Mouse (Mus musculus) gastrocnemius, postnatal 4 days (tissue): ENCODE measurements around the gene Hist2h2bb. TPM values are rescaled to one million over a fixed set of nuclear protein-coding genes. Genes with fewer than 3 reads are reported as not detected.
A peak's percentile ranks its signal among the peaks of the same experiment; 100 is the strongest.

ENCODE experiments used
- DNase-seq, 2 experiments: peaks; one replicate each; pipeline ENCODE4 v3.0.0; 2021 to 2022; ENCODE audit warnings: low spot score in 2 of 2, mixed read lengths in 2 of 2
- long read RNA-seq, 2 experiments: library from polyadenylated mRNA; stranded (forward); transcript quantifications; one replicate each; pipeline ENCODE4 v2.0.0; 2021
- total RNA-seq, 2 experiments: library from RNA; stranded (reverse); gene quantifications; 2 replicates each; pipeline ENCODE4 v1.2.3; 2021

The Hist2h2bb gene
- 100 to 1,000 TPM; 676 to 744 TPM for total RNA-seq
- long read RNA-seq, experiment 1, result 0 reads
- long read RNA-seq, experiment 2, result 0 reads

DNA sequence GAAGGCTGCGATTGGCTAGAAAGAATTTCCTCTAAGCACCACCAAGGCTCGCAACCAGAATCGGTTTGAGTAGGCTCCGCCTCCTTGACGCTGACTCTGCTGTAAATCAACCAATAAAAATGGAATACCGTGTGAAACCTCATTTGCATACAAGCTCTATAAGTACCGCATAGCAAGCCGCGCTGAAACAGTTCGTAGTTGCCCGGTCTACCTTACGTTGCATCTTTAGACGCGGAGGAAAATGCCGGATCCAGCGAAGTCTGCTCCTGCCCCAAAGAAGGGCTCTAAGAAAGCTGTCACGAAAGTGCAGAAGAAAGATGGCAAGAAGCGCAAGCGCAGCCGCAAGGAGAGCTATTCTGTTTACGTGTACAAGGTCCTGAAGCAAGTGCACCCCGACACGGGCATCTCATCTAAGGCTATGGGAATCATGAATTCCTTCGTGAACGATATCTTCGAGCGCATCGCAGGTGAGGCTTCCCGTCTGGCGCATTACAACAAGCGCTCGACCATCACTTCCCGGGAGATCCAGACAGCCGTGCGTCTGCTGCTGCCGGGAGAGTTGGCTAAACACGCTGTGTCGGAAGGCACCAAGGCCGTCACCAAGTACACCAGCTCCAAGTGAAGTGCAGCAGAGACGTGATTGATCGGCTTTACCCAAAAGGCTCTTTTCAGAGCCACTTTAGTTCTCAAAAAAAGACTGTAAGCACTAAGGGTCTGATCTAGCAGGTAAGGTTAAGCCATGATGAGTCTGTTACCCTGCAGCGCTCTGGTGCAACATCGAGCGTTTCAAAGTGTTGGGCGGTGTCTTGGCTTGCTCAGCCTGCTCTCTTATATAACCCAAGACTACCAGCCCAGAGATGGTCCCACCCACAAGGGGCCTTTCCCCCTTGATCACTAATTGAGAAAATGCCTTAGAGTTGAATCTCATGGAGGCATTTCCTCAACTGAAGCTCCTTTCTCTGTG lies at the start of gene Hist2h2bb:
TSS of gene Hist2h2bb (plus strand) at position 242 of the 964 bp plus-strand sequence.
- peak; percentile 47 to 82 for DNase-seq

DNA sequence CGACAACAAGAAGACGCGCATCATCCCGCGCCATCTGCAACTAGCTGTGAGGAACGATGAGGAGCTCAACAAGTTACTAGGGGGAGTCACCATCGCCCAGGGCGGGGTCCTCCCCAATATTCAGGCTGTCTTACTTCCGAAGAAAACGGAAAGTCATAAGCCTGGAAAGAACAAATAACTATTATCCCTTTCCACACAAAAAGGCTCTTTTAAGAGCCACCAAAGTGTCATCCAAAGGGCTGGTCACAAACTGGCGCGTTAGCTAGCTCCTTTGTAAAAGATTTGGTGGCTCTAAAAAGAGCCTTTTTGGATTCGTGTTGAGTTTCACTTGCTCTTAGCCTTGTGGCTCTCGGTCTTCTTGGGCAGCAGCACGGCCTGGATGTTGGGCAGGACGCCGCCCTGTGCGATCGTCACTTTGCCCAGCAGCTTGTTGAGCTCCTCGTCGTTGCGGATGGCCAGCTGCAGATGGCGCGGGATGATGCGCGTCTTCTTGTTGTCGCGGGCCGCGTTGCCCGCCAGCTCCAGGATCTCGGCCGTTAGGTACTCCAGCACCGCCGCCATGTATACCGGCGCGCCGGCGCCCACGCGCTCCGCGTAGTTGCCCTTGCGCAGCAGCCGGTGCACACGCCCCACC lies 49.3 kb upstream of the Hist2h2bb start:
- DNase-seq, result peak in 1 of 2 experiments; percentile 64

DNA sequence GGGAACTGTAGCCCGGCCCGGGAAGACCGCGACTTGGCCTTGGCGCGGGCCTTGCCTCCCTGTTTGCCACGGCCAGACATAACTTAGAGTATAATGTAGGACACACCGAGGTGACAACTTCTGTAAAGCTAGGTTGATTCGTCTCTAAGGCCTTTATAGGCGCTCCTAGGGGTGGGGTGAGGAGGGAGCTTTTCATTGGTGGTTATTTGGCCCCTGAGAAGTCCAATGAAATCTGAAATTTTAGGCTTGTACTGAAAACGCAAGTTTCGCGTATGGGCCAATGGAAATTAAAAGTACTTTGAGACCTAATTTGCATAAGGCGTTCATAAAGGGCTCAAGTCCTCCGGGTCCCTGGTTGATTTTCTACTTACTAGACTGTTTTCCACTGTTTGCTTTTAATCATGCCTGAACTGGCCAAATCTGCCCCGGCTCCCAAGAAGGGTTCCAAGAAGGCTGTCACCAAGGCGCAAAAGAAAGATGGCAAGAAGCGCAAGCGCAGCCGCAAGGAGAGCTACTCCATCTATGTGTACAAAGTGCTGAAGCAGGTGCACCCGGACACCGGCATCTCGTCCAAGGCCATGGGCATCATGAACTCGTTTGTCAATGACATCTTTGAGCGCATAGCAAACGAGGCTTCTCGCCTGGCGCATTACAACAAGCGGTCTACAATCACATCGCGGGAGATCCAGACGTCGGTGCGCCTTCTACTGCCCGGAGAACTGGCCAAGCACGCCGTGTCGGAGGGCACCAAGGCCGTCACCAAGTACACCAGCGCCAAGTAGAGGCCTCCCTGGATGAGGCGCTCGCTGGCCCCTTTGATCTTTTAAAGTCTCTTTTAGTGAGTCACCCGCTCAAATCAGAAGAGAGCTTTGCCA lies 48.5 kb upstream of the Hist2h2bb start, which contains the start of the genes Hist2h2ac and Hist2h2be:
TSS of gene Hist2h2ac (minus strand) at position 116 of the 875 bp plus-strand sequence.
TSS of gene Hist2h2be (plus strand) at position 355 of the 875 bp plus-strand sequence.
- DNase-seq, result peak; percentile 32 to 50

DNA sequence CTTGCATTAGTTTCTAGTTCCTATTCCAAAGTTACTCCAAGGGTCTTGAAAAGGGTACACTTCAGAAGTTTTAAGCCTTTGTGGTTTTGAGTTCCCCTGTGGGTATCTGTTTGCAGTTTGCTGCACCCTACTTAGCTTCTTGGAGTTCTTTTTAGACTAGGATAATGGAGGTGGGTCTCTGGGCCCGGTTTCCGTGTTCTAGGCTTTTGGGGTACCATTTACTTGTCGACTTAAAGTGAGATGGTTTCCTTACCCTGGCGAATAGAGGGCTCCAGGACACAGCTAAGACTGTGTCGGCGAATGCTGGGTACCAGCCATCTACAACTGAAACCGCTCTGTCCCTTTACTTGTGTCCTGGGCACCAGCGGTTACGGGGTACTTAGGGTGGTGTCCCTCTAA lies 47.9 kb upstream of the Hist2h2bb start:
- DNase-seq, result no peak

DNA sequence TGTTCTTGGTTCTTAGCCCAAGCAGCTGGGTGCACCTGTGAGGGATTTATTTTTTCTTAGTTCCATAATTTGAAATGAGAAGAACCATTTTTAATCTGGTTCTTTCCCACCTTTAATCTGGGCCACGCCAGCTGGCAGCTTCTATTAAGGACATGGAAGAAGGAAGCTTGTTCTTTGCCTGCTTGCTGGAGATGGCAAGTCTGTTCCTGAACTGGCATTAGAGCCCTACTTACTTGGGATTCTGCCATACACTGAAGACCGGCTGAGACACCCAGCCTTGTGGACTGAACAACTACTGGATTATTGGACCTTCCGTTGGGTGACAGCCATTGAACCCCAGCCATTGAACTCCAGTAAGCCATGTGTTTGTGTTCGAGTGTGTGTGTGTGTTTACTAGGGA lies 46.8 kb upstream of the Hist2h2bb start:
- no peak for DNase-seq

DNA sequence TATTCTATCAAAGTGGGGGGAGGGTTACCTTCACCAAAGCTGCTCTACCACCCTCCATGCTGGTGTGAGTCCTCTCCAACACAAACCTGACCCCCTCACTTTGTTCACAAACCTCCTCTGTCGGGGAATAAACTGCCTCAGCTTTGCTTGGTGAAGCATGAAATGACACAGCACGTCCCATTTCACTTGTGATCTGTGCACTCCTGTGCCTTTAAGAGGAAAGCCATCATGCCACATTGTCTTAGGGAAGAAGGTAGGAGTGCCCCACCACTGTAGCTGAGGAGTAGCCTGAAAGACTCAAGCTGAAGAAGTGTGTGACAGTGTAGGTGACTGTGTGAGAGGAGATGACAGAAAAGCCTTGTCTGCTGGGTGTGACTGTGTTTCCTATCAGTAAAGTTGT lies 44.1 kb upstream of the Hist2h2bb start:
- DNase-seq, result no peak

DNA sequence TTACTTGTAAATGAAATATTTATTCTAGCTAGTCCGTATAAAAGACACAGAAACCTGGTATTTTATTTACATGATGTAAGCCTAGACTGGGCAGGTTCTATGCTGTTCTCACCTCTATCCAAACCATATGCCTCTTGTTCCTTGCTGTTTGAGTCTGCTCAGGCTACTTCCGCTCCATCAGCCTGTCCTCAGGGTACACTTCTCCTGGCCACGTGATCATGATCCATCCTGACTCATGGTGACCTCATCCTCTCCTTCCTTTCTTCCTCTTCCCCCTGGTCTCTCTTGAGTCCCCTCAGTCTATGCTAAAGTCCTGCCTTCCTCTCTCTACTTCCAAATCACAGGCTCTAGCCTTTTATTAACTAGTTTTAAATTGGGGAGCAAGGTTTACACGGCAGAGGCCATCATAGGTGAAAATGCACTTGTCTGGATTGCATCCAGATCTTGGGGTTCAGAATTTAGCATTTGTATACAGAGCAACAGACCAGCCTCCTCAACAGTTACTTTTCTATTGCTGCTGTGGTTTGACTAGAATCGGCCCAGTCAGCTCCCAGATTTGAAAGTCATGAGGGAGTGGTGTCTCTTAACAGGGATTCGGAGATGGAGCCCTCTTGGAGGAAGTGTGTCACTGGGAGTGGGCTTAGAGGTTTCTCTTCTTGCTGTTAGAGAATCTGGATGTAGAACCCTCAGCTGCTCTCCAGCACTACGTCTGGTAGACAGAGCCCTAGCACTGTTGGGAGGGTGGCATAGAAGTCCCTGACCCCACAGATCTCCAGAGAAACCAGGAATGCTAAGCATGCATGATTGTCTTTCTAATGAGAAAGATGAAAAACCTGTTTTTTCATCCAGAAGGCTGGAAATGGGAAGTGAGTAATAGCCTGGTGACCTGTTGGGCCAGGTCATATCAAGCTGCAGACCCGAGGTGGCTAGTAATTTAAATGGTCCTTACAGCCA lies 42.6 kb upstream of the Hist2h2bb start:
- no peak for DNase-seq

DNA sequence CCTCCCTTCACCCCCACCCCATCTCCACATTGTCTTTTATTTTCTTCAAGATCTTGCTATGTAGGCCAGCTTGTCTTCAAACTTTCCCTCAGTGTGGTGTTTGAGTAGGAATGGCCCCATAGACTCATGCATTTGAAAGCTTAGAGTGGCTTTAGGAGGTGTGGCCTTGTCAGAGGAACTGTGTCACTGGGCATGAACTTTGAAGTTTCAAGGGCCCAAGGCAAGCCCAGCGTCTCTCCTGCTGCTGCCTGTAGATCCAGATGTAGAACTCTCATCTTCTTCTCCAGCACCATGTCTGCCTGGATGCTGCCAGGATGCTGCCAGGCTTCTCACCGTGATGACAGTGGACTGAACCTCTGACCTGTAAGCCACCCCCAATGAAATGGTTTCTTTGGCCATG lies 40.7 kb upstream of the Hist2h2bb start:
- DNase-seq, result no peak

DNA sequence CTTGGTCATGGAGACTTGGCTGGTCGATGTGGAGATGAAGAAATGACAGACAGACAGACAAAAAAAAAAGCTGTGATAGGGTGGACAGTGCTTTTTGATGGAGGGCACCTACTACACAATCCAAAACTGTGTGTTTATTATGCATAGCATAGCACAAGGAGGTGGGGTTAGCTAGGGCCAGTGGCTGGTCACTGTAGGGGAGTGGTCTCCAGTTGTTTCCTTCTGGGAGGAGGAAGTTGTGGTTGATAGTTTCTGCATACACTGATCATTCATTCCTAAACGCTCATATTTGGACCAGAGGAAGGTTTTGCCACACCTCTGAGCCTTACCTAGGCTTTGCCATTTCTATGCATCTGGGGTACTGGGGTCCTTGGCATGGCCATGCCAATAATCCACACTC lies 39.1 kb upstream of the Hist2h2bb start:
- DNase-seq, result no peak

DNA sequence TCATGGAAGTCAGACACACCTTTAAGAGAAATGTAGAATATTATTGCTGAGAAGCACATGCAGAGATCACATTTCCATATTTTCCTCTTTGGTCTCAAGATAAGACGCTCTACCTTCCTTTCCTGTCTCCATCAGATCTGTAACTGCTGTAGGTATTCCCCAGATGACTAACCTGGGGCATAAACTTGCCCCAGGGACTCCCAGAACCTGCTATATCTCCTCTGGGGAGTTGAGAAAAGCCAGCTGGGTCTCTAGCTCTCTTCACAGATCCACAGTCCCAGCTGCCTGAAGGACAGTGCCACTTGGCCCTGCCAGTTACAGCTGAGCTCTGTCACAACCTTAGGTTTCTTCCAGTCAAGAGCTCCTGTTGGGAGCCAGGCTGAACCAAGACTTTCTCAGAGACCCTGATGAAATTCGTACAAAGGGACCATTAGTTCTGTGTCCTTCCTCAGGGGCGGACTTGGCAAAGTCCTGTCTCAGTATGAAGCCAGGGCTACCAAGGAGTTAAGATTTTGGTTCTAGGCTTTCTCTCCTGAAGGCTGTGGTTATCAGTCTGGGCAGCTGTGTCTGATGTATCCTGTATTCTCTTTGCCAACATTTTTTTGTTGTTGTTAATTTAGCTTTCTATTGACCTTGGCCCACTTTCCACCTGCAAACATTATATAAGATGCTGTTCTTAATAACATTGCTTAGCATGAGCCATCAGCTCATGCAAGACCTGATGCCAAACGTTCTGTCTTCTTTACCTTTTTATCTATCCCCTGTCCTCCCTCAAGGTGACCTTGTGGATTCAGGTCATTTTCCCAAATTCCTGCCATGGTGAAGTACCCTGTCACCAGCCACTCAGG lies 38.4 kb upstream of the Hist2h2bb start:
- DNase-seq, result no peak

DNA sequence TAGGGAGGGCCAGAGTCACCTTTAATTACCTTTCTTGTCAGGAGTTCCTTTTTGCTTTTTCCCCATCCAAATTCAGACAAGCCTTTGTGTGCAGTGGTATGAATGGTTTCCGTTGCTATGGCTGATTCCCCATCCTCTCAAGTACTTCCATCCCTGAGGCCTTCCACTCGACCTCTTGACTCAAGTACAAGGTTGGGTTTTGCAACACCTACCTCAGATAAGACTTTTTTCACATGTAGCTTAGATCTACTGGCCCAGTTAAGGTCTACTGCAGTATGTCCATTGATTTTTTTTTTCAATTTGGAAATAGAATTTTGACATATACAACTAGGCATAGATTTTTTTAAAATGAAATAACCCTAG lies 37.8 kb upstream of the Hist2h2bb start:
- no peak for DNase-seq

DNA sequence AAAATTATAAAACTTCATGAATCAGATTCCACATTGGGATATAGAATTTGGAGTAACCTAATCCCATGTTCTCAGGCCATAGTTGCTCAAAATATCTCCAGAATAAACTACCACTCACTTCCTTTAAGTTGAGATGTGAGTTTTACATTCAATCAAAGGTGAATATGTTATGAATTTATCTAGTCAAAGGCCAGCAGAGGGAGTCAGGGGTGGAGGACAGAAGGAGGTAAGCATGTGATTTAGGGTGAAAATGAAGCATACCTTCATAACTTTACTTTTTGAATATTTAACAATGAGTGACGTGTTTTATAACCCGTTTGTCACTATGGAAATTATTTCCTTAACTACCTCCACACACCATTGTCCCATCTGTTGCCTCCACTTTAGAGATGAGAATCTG lies 34.6 kb upstream of the Hist2h2bb start:
- no peak for DNase-seq

DNA sequence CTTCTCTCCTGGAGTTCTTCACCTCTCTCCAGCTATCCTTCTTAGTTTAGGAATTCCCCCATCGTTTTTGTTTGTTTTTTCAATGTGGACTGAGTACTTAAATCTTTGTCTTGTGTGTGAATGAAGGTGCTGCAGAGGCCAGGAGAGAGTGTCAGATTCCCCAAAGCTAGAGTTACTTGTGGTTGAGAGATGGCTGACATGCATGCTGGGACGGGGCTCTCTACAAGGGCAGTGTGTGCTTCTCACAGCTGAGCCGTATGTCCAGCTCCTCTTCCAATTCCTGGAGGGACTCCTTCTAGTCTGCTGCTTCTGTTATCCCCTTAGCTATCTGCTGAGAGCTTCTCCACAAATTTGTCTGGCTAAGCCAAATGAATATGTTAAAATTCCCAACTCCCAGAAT lies 33.7 kb upstream of the Hist2h2bb start:
- no peak for DNase-seq

DNA sequence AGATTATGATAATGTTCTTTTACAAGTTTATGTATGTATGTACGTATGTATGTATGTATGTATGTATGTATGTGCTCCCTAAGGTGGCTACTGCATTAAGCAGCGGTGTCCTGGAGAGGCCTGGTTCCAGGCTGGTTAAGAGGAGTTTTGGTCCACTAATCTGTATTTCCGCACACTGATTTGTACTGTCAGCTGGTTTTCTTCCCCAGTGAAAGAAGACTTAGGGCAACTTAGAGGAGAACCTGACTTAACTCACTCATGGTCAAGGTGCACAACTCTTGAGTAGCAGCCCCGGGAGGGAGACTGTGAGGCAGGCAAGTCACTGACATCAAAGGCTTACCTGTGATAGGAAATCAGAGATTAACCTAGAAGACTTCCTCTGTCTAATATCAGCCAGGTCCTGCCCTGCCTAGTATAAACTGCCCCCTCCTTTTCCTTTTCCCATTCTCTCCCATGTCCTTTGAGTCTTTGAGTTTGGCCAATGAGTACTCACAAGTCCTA lies 32.7 kb upstream of the Hist2h2bb start:
- DNase-seq, result no peak

DNA sequence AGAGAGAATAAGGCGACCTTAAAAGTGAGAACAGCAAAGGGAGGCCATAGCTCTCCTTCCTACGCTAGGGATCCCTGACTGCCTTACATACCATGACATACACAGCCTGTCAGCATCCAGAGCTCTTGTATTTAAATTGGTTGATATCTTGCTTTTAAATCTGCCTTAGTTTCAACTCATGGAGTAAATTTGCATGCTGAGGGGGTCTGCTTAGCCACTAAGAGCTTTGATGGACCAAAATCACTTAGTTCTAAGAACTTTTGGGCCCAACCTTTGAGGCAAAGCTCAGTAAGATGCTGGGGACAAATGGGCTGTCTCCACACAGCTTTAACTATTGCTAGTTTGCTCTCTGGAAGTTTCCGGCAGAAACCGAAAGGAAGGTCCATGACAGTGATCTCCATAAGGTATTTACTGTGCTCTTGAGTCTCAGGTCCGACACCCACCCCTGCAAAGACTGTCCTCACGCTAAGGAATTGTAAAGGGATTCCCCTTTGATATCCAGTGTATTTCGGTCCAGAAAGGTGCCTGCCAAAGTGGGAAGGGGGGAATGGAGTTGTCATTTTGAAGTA lies 32.1 kb upstream of the Hist2h2bb start:
- no peak for DNase-seq

DNA sequence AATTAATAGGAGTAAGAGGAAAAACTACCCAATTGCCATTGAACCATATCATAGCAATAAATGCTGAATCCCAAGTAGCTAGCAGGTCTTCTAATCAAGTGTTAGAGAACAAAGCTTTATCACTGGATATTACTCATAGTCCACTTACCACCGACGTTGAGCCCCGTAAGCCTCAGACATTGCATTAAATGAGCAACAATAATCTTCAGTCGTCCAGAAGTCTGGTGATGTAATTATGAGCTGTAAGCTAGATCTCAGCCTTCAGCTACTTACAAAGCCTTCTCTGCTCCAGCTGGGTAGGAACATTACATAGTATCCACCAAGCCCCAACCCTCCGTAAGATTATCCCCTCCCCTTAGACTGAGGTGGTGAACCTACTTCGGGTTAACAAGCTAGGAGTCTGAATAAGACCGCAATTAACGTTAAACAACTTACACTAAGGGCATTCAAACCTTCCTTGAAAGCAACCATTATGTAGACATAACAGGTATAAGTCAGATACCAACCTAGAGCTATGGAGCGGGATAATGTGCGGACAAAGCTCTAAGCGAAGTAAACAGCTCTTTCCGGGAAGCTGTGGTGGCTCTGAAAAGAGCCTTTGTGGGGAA lies 31.5 kb upstream of the Hist2h2bb start:
- no peak for DNase-seq

DNA sequence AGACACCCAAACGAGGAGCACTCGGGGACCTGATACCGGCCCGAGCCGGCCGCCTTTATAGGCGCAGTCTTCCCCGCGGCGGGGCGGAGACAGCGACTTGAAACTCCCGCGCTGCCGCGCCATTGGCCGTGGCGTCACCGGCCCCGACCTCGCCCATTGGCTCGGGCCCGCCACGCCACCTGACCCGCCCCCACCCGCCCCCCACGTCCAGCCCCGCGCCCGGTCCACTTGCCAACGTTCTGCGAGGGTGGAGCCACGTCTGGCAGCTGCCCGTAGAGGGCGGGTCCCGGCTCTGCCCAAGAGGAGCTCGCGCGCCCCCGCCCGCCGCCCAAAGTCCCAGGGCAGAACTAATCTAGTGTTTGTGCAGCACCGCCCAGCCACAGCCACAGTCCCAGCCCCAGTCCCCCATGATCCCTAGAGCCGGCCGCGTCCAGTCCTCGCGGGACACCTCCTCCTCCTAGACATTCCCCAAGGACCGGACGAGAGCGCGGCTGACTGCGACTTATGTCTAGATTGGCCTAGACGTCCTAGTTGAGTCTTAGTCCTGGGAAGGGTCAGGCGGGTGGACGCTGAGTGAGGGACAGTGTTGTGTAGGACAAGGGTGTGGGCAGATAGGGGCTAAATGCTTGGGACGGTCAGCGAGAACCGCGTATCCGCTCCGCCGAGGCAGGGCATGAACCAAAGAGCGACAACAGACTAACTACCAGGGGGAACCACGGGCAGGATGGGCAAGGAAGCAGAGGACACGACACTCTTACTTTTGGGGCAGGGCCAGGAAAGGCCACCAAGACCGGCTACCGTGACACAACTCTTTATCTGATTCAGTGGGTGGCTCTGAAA lies 30.4 kb upstream of the Hist2h2bb start, which contains the start of gene Hist2h3c2:
TSS of gene Hist2h3c2 (minus strand) at position 174 of the 840 bp plus-strand sequence.
- peak in 1 of 2 experiments; percentile 41 for DNase-seq
